Mouse (Mus musculus) heart, embryonic 16.5 days (tissue): ENCODE data around the gene Atp6v1g3. TPM values are rescaled to one million over a fixed set of nuclear protein-coding genes. Genes with fewer than 3 reads are reported as not detected.

Experiments used
- ATAC-seq: fragments of 200-750 bp; cut with Nextera tagmentation; replicated peaks from 2 replicates; pipeline ENCODE4 v1.8.0; 2017; ENCODE audit warnings: moderate number of reproducible peaks; ENCODE audit not compliant: insufficient read depth, low FRiP score; ENCODE audit errors: extremely low read depth
- H3K27ac ChIP-seq: fragments of 300-500 bp; sonication (generic); 2 replicates; pipeline ENCODE4 v1.5.1; 2014; ENCODE audit warnings: mild to moderate bottlenecking, low read length, control low read depth, moderate library complexity
- H3K27me3 ChIP-seq: fragments of 300-500 bp; sonication (generic); 2 replicates; pipeline ENCODE4 v1.6.1; 2014; ENCODE audit warnings: low read length, mixed read lengths; ENCODE audit not compliant: control insufficient read depth, insufficient read depth
- H3K36me3 ChIP-seq: fragments of 300-500 bp; sonication (generic); 2 replicates; pipeline ENCODE4 v1.6.1; 2014; ENCODE audit not compliant: control insufficient read depth, insufficient read depth
- H3K4me1 ChIP-seq: fragments of 300-500 bp; sonication (generic); 2 replicates; pipeline ENCODE4 v1.6.1; 2014; ENCODE audit warnings: low read length, mixed read lengths; ENCODE audit not compliant: control insufficient read depth, insufficient read depth
- H3K4me2 ChIP-seq: fragments of 300-500 bp; sonication (generic); 2 replicates; pipeline ENCODE4 v1.6.1; 2014; ENCODE audit warnings: low read depth, mild to moderate bottlenecking, control low read depth, low read length
- H3K4me3 ChIP-seq: fragments of 300-500 bp; sonication (generic); 2 replicates; pipeline ENCODE4 v1.5.1; 2014; ENCODE audit warnings: mild to moderate bottlenecking, control low read depth, low read length
- H3K9ac ChIP-seq: fragments of 300-500 bp; sonication (generic); 2 replicates; pipeline ENCODE4 v1.6.1; 2014; ENCODE audit warnings: low read length, control low read depth
- H3K9me3 ChIP-seq: fragments of 300-500 bp; sonication (generic); replicated peaks from 2 replicates; pipeline ENCODE4 v1.6.1; 2016; ENCODE audit warnings: low read length; ENCODE audit not compliant: control insufficient read depth
- WGBS: fragments of 180-500 bp; shearing (Covaris S2); extraction: QIAGEN DNeasy Blood & Tissue Kit; methylation state at CpG from one replicate; pipeline ENCODE4 v1.1.7; 2014; 5-methylcytosine and 5-hydroxymethylcytosine counted together
- polyA plus RNA-seq: library from polyadenylated mRNA; unstranded; fragments of >200 nt; fragmentation: Nextera tagmentation; extraction: Ambion mirVana; gene quantifications from 2 replicates; pipeline ENCODE4 v1.2.1, GENCODE M21; 2015

Gene Atp6v1g3
- polyA plus RNA-seq, 1 experiment from 2014 or later: not detected

GRCm38 (mm10) chr1:138248770-138249169 is 24.8 kb upstream of the Atp6v1g3 start:
- Histone ChIP-seq H3K27me3 (no peaks in the 10 kb centered on the region), H3K27ac (no peak overlapping the region), H3K4me1 (peaks cover 4% of the 10 kb centered on the region; the same call in 1 of the 2 replicates), H3K4me3 (no peak overlapping the region), H3K9ac (no peak overlapping the region), H3K9me3 (no peaks in the 10 kb centered on the region), H3K4me2 (no peak overlapping the region), H3K36me3 (no peaks in the 10 kb centered on the region)
- WGBS: 81% methylated on average over 2 of the region's 2 CpGs
- no peak for ATAC-seq

DNA sequence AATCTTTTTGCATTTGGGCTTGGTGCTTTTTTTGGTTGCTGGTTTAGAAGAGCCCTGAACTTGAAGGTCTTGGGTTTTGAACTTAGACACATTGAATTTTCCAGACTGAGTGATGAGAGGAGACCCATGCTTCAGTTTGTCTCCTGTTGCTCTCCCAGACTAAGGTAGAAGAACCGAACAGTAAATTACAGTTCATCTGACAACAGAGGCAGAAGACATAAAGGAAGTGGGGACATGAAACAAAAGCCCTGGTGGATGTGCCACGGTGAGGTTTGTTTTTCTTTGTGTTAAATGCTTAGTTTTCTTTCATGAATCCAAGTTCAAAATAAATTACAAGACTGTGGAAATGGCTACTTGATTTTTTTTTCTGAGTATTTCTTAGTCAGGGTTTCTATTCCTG is 22.6 kb upstream of the Atp6v1g3 start:
- no peaks in the 10 kb centered on the region for H3K27me3 ChIP-seq
- H3K27ac ChIP-seq: no peak overlapping the region
- no peaks in the 10 kb centered on the region for H3K9me3 ChIP-seq
- ATAC-seq: no peak
- no peak overlapping the region for H3K4me2 ChIP-seq
- WGBS: 55% methylated on average over 2 of the region's 2 CpGs
- H3K36me3 ChIP-seq: no peaks in the 10 kb centered on the region
- no peak overlapping the region for H3K9ac ChIP-seq
- 0 out of 2 replicates have a peak, but pooled peaks cover 2% of the 10 kb centered on the region for H3K4me1 ChIP-seq
- H3K4me3 ChIP-seq: no peak overlapping the region

DNA sequence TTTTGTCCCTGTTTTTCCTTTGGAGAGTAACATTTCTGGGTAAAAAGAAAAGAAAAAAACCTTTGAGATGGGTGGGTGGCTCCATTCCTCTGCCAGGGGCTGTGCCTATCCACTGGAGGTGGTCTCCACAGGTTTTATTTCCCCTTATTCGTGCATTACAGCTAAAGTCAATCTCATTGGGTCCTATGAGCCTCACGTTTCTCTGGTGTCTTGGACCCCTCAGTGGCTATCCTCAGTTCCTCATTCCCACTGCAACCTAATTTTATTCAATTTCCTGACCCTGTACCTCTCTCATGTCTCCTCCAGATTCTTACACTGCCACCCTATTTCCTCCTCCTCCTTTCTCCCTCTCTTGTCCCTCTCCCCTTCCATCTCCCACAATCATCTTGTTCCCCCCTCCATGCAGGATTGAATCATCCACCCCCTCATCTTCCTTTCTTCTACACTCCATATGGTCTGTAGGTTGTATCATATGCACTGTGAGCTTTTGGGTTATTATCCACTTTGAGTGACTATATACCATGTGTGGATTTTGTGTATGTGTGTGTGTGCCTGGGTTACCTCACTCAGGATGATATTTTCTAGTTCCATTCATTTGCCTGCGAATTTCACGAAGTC is 17.3 kb upstream of the Atp6v1g3 start:
- Histone ChIP-seq H3K9ac (no peak overlapping the region), H3K27me3 (no peaks in the 10 kb centered on the region), H3K36me3 (no peaks in the 10 kb centered on the region), H3K27ac (no peak overlapping the region), H3K4me2 (no peak overlapping the region), H3K4me1 (no peaks in the 10 kb centered on the region), H3K4me3 (no peak overlapping the region), H3K9me3 (no peaks in the 10 kb centered on the region)
- no peak for ATAC-seq
- WGBS: 82% methylated on average over 4 of the region's 4 CpGs

DNA sequence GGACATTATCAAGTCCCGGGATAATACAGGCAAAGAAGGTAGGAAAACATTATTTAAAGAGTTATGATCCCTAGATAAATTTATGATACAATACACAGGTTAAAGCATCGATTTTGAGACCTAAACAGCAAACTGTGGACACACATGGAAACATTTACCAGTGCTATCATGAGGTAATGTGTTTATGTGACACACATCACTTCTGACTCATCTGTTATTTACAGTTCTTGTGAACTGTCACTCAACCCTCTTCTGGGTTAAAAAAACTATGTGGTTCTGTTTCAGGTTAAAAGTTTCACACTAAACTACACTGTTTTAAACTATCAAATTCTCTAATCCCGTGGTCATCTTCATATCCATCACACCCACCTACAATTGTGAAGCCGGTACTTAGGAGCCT is 14.8 kb upstream of the Atp6v1g3 start:
- ATAC-seq: no peak
- no peaks in the 10 kb centered on the region for H3K36me3 ChIP-seq
- H3K4me1 ChIP-seq: no peaks in the 10 kb centered on the region
- no peaks in the 10 kb centered on the region for H3K27me3 ChIP-seq
- WGBS: 64% methylated on average over 4 of the region's 4 CpGs
- no peak overlapping the region for H3K9ac ChIP-seq
- no peaks in the 10 kb centered on the region for H3K9me3 ChIP-seq
- no peak overlapping the region for H3K27ac ChIP-seq
- no peak overlapping the region for H3K4me3 ChIP-seq
- no peak overlapping the region for H3K4me2 ChIP-seq

- WGBS: 62% methylated on average over 3 of the region's 3 CpGs
- Histone ChIP-seq H3K4me1 (no peaks in the 10 kb centered on the region), H3K27ac (no peak overlapping the region), H3K36me3 (no peaks in the 10 kb centered on the region), H3K27me3 (no peaks in the 10 kb centered on the region), H3K9ac (no peak overlapping the region), H3K9me3 (no peaks in the 10 kb centered on the region), H3K4me2 (no peak overlapping the region), H3K4me3 (no peak overlapping the region)
- ATAC-seq: no peak
Observed at GRCm38 (mm10) chr1:138261520-138261919, 12.0 kb upstream of the Atp6v1g3 start.

DNA sequence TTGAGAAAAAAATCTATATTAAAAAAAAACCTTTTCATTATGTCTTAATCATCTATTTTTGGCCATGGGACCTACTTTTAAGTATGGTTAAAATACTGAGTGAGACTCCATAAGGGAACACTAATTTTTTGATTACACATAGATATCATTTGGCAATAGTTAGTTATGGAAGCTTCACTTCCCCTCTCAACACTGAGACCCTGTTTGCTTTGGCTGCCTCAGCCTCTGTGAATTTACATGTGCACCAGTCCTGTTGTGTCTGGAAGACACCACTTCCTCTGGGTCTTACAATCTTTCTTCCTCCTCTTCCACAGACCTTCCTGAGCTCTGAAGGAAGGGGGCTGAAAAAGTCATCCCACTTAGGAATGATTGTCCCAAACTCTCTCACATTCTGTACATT is 11.1 kb upstream of the Atp6v1g3 start:
- Histone ChIP-seq H3K9ac (no peak overlapping the region), H3K4me3 (no peak overlapping the region), H3K4me1 (no peaks in the 10 kb centered on the region), H3K27me3 (no peaks in the 10 kb centered on the region), H3K9me3 (no peaks in the 10 kb centered on the region), H3K27ac (no peak overlapping the region), H3K36me3 (no peaks in the 10 kb centered on the region), H3K4me2 (no peak overlapping the region)
- no peak; the same call in 1 of the 2 replicates for ATAC-seq

- no peak overlapping the region for H3K9ac ChIP-seq
- no peaks in the 10 kb centered on the region for H3K9me3 ChIP-seq
- H3K4me1 ChIP-seq: no peaks in the 10 kb centered on the region
- ATAC-seq: no peak
- WGBS: 83% methylated on average over 5 of the region's 5 CpGs
- H3K36me3 ChIP-seq: no peaks in the 10 kb centered on the region
- H3K4me2 ChIP-seq: no peak overlapping the region
- no peak overlapping the region for H3K27ac ChIP-seq
- no peaks in the 10 kb centered on the region for H3K27me3 ChIP-seq
- H3K4me3 ChIP-seq: no peak overlapping the region
Observed at GRCm38 (mm10) chr1:138267465-138268055, 6.0 kb upstream of the Atp6v1g3 start.

- Histone ChIP-seq H3K4me3 (no peak overlapping the region), H3K4me1 (no peaks in the 10 kb centered on the region), H3K27ac (no peak overlapping the region), H3K9ac (no peak overlapping the region), H3K9me3 (no peaks in the 10 kb centered on the region), H3K4me2 (no peak overlapping the region), H3K27me3 (no peaks in the 10 kb centered on the region), H3K36me3 (no peaks in the 10 kb centered on the region)
- WGBS: 64% methylated on average over 3 of the region's 3 CpGs
- ATAC-seq: no peak
Observed at GRCm38 (mm10) chr1:138274930-138275329, 1.4 kb downstream of the Atp6v1g3 start.

DNA sequence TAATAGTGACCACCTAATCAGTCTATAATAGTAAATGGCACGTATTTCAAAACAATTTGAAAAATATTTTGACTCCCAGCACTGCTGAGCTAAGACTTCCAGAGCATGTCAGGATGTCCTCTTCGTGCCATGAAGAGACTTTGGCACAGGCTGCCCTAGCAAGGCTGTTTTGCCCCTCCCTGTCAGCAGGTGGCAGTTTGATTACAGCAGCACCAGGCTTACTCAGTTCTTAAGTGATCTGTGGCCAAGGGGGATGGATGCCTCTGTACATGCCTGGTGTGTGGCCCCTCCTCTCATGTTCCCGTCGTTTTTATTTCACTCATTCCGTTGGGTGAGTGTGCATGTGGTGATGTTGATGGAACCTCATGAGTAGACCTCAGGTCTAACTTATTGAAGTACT is 2.3 kb downstream of the Atp6v1g3 start:
- no peak overlapping the region for H3K4me2 ChIP-seq
- H3K9me3 ChIP-seq: no peaks in the 10 kb centered on the region
- no peaks in the 10 kb centered on the region for H3K36me3 ChIP-seq
- H3K27me3 ChIP-seq: no peaks in the 10 kb centered on the region
- no peak overlapping the region for H3K9ac ChIP-seq
- H3K27ac ChIP-seq: no peak overlapping the region
- no peak overlapping the region for H3K4me3 ChIP-seq
- WGBS: 64% methylated on average over 5 of the region's 5 CpGs
- ATAC-seq: no peak
- H3K4me1 ChIP-seq: no peaks in the 10 kb centered on the region
